Mouse (Mus musculus) hindbrain, postnatal 0 days (tissue): Measurements from ENCODE around the gene Abcg5. TPM values are rescaled to one million over a fixed set of nuclear protein-coding genes. Genes with fewer than 3 reads are reported as not detected.

Experiments
- ATAC-seq: fragments of 200-750 bp; cut with Nextera tagmentation; 2 replicates; pipeline ENCODE4 v1.8.0; 2017; ENCODE audit warnings: mild to moderate bottlenecking, moderate TSS enrichment, moderate library complexity
- DNase-seq: peaks from one replicate; pipeline ENCODE4 v3.0.0-alpha.2; 2015; ENCODE audit warnings: low spot score
- H3K27ac ChIP-seq: fragments of 300-500 bp; sonication (generic); 2 replicates; pipeline ENCODE4 v1.5.1; 2014; ENCODE audit warnings: mild to moderate bottlenecking
- H3K27me3 ChIP-seq: fragments of 300-500 bp; sonication (generic); 2 replicates; pipeline ENCODE4 v1.6.1; 2014; ENCODE audit warnings: low read length, mixed read lengths; ENCODE audit not compliant: insufficient read depth
- H3K36me3 ChIP-seq: fragments of 300-500 bp; sonication (generic); 2 replicates; pipeline ENCODE4 v1.6.1; 2014; ENCODE audit warnings: low read length, mixed read lengths; ENCODE audit not compliant: insufficient read depth
- H3K4me1 ChIP-seq: fragments of 300-500 bp; sonication (generic); 2 replicates; pipeline ENCODE4 v1.6.1; 2014; ENCODE audit warnings: antibody characterized with exemption, low read length, mixed read lengths; ENCODE audit not compliant: insufficient read depth
- H3K4me2 ChIP-seq: fragments of 300-500 bp; sonication (generic); 2 replicates; pipeline ENCODE4 v1.6.1; 2014; ENCODE audit warnings: low read depth, mild to moderate bottlenecking, low read length, moderate library complexity, mixed read lengths
- H3K4me3 ChIP-seq: fragments of 300-500 bp; sonication (generic); 2 replicates; pipeline ENCODE4 v1.5.1; 2014; ENCODE audit warnings: low read length
- H3K9ac ChIP-seq: fragments of 300-500 bp; sonication (generic); replicated peaks from 2 replicates; pipeline ENCODE4 v1.6.1; 2014; ENCODE audit warnings: mild to moderate bottlenecking, low read length, moderate library complexity, mixed read lengths
- H3K9me3 ChIP-seq: fragments of 300-500 bp; sonication (generic); 2 replicates; pipeline ENCODE4 v1.6.1; 2016; ENCODE audit warnings: low read length, mixed read lengths
- CTCF ChIP-seq: IDR thresholded peaks from 2 replicates; pipeline ENCODE4 v1.5.1; 2016; ENCODE audit warnings: antibody characterized with exemption, control low read depth, low read depth
- WGBS: fragments of 180-500 bp; shearing (Covaris S2); extraction: QIAGEN DNeasy Blood & Tissue Kit; methylation state at CpG from one replicate; pipeline ENCODE4 v1.1.7; 2014; 5-methylcytosine and 5-hydroxymethylcytosine counted together
- polyA plus RNA-seq: library from polyadenylated mRNA; unstranded; fragments of >200 nt; fragmentation: Nextera tagmentation; extraction: Ambion mirVana; gene quantifications from 2 replicates; pipeline ENCODE4 v1.2.1, GENCODE M21; 2015
- total RNA-seq: library from RNA; depleted of rRNA; stranded (reverse); fragments of >200 nt; gene quantifications from 2 replicates; pipeline ENCODE4 v1.2.3, GENCODE M21; 2014

The Abcg5 gene
- total and polyA plus RNA-seq, 2 experiments from 2014 or later = 1.4 to 2.4 TPM

GRCm38 (mm10) chr17:84708818-84709217 lies 26.0 kb upstream of the Abcg5 start:
- 70% methylated on average over 7 of the region's 7 CpGs for WGBS
- no peak for ATAC-seq
- Histone ChIP-seq H3K9ac (no peak overlapping the region), H3K4me3 (no peak overlapping the region), H3K4me2 (no peak overlapping the region), H3K27ac (peak overlapping the region; percentile 48; the same call in 1 of the 2 replicates), H3K27me3 (no peaks in the 10 kb centered on the region), H3K9me3 (no peaks in the 10 kb centered on the region), H3K4me1 (peaks cover 12% of the 10 kb centered on the region; the same call in 1 of the 2 replicates), H3K36me3 (peaks cover 15% of the 10 kb centered on the region; the same call in 1 of the 2 replicates)
- no peak for TF ChIP-seq CTCF
- DNase-seq = no peak

DNA sequence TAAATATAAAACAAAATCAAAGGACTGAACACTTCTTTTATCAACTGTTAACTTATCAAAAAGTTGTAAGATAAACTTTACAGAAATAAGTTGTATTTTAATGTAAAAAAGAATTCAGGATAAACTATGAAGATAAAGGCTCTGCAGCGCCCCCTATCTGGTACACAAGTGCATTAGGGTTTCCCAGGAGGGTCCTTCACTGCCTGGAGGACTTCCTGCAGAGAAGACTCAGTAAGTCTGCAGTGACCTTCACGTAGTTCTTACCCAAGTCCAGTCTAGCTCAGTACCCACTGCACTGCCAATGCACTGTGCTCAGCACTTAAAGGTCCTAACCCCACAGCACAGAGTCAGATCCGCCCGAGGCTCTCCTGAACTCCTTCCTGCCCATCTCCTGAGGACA lies 24.6 kb upstream of the Abcg5 start:
- peak; percentile 38 for TF ChIP-seq CTCF
- H3K4me1 ChIP-seq = peaks cover 12% of the 10 kb centered on the region; the same call in 1 of the 2 replicates
- H3K4me2 ChIP-seq = no peak overlapping the region
- peaks cover 15% of the 10 kb centered on the region; the same call in 1 of the 2 replicates for H3K36me3 ChIP-seq
- no peak overlapping the region for H3K9ac ChIP-seq
- H3K27me3 ChIP-seq = no peaks in the 10 kb centered on the region
- no peaks in the 10 kb centered on the region for H3K9me3 ChIP-seq
- H3K4me3 ChIP-seq = no peak overlapping the region
- no peak overlapping the region for H3K27ac ChIP-seq
- peak; percentile 29 for DNase-seq
- ATAC-seq = no peak
- WGBS = 67% methylated on average over 4 of the region's 4 CpGs

DNA sequence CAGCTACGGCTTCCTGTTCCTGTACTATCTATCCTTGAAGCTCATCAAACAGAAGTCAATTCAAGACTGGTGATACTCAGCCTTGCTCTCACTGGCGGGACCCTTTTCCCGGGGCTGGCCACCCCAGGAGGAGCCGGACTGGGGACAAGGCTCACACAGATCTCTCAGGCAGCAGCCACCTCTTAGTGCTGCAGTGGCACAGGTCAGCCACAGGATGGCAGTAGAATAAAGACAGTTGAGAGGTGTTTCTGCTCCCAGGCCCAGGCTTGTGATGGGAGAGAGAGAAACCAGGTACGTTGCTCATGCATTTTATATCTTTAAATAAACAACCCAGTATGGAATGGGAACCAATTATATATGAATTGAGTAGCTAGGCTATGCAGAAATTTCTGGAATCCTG lies 15.9 kb upstream of the Abcg5 start:
- no peaks in the 10 kb centered on the region for H3K36me3 ChIP-seq
- no peaks in the 10 kb centered on the region for H3K4me1 ChIP-seq
- no peaks in the 10 kb centered on the region; the same call in 1 of the 2 replicates for H3K27me3 ChIP-seq
- H3K4me3 ChIP-seq = no peak overlapping the region
- peak; percentile 77 for DNase-seq
- H3K27ac ChIP-seq = no peak overlapping the region
- 28% methylated on average over 5 of the region's 5 CpGs for WGBS
- H3K9ac ChIP-seq = no peak overlapping the region
- H3K9me3 ChIP-seq = no peaks in the 10 kb centered on the region
- no peak overlapping the region for H3K4me2 ChIP-seq
- TF ChIP-seq CTCF = peak; percentile 94
- ATAC-seq = peak; percentile 70

- H3K4me2 ChIP-seq = no peak overlapping the region
- H3K36me3 ChIP-seq = no peaks in the 10 kb centered on the region
- no peaks in the 10 kb centered on the region for H3K9me3 ChIP-seq
- 62% methylated on average over 6 of the region's 6 CpGs for WGBS
- no peak for ATAC-seq
- no peak for TF ChIP-seq CTCF
- no peak for DNase-seq
- no peak overlapping the region for H3K27ac ChIP-seq
- no peaks in the 10 kb centered on the region; the same call in 1 of the 2 replicates for H3K27me3 ChIP-seq
- no peak overlapping the region for H3K4me3 ChIP-seq
- H3K9ac ChIP-seq = no peak overlapping the region
- H3K4me1 ChIP-seq = no peaks in the 10 kb centered on the region
These were observed 13.7 kb upstream of the Abcg5 start for GRCm38 (mm10) chr17:84696537-84696936.

GRCm38 (mm10) chr17:84693741-84694140 lies 10.9 kb upstream of the Abcg5 start:
- WGBS = 76% methylated on average over 2 of the region's 2 CpGs
- Histone ChIP-seq H3K9me3 (no peaks in the 10 kb centered on the region), H3K27ac (no peak overlapping the region), H3K36me3 (no peaks in the 10 kb centered on the region), H3K27me3 (no peaks in the 10 kb centered on the region; the same call in 1 of the 2 replicates), H3K4me3 (no peak overlapping the region), H3K4me1 (no peaks in the 10 kb centered on the region), H3K4me2 (no peak overlapping the region), H3K9ac (no peak overlapping the region)
- no peak for TF ChIP-seq CTCF
- DNase-seq (no peak), ATAC-seq (no peak)

DNA sequence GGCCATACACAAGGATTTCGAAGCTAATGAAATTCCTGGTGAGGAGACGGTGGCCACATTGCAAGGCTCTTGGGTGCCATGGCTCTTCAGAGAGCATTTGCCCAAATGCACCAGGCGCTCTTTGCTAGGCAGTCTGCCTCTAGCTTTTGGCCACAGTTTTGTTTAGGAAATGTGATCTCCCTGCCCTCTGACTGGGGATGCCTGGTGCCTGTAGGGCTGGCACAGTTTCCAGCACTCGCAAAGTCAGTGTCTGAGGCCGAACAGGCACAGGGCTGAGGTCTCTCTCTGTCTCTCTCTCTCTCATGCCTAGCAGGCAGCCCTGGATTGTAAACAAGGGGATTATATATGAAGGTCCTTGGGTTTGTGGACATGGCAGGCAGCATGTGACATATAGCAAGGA lies 7.3 kb upstream of the Abcg5 start:
- 75% methylated on average over 5 of the region's 5 CpGs for WGBS
- TF ChIP-seq CTCF = no peak
- DNase-seq = no peak

GRCm38 (mm10) chr17:84689316-84689715 lies 6.5 kb upstream of the Abcg5 start:
- no peak overlapping the region for H3K4me3 ChIP-seq
- H3K4me1 ChIP-seq = no peaks in the 10 kb centered on the region
- DNase-seq (no peak), ATAC-seq (no peak)
- no peak overlapping the region for H3K4me2 ChIP-seq
- H3K27me3 ChIP-seq = no peaks in the 10 kb centered on the region
- no peaks in the 10 kb centered on the region for H3K9me3 ChIP-seq
- TF ChIP-seq CTCF = no peak
- no peaks in the 10 kb centered on the region for H3K36me3 ChIP-seq
- WGBS = 84% methylated on average over 5 of the region's 5 CpGs
- no peak overlapping the region for H3K27ac ChIP-seq
- H3K9ac ChIP-seq = no peak overlapping the region

More for the DNA sequence above, 7.3 kb upstream of the Abcg5 start:
- no peak overlapping the region for H3K4me3 ChIP-seq
- no peaks in the 10 kb centered on the region; the same call in 1 of the 2 replicates for H3K27me3 ChIP-seq
- no peaks in the 10 kb centered on the region for H3K36me3 ChIP-seq
- H3K27ac ChIP-seq = no peak overlapping the region
- H3K4me1 ChIP-seq = no peaks in the 10 kb centered on the region
- H3K9me3 ChIP-seq = no peaks in the 10 kb centered on the region
- H3K4me2 ChIP-seq = no peak overlapping the region
- no peak for ATAC-seq
- no peak overlapping the region for H3K9ac ChIP-seq
